Mouse (Mus musculus) T-cell, adult 66 days (primary cell): ENCODE data around the gene Unc13b. TPM values are rescaled to one million over a fixed set of nuclear protein-coding genes. Genes with fewer than 3 reads are reported as not detected.

Experiments used
- total RNA-seq, 2 experiments: library from RNA; stranded (reverse); gene quantifications; 3 replicates in 1 of 2; 4 replicates in 1 of 2; pipeline ENCODE4 v1.2.4; 2023

Unc13b gene
- under 1 TPM; 0.23 to 0.44 TPM for total RNA-seq

GRCm38 (mm10) chr4:43058753-43059654 lies at the start of gene Unc13b:
TSS of gene Unc13b (plus strand) at chr4:43058953.

GRCm38 (mm10) chr4:43010161-43011038 lies 48.4 kb upstream of the Unc13b start, which contains the start of gene Fancg:
TSS of gene Fancg (minus strand) at chr4:43010506.

GRCm38 (mm10) chr4:43025084-43025960 lies 33.4 kb upstream of the Unc13b start, which contains the start of gene Pigo:
TSS of gene Pigo (minus strand) at chr4:43025819.

GRCm38 (mm10) chr4:43031237-43031995 lies 27.3 kb upstream of the Unc13b start, which contains the start of gene Stoml2:
TSS of gene Stoml2 (minus strand) at chr4:43031710.

GRCm38 (mm10) chr4:43045659-43046302 lies 13.0 kb upstream of the Unc13b start, which contains the start of gene Fam214b:
TSS of gene Fam214b (minus strand) at chr4:43046220.

GRCm38 (mm10) chr4:43266623-43267322 lies 208.0 kb downstream of the Unc13b start, which contains the start of gene Atp8b5:
TSS of gene Atp8b5 (plus strand) at chr4:43267159.

Other genes starting within 250 kb of the Unc13b start
- not detected for gene Fam205a1, start 205.1 kb upstream of the Unc13b start, total RNA-seq
- gene Gm12394, start 202.2 kb upstream of the Unc13b start, total RNA-seq: not detected
- not detected for gene Fam205c, start 184.7 kb upstream of the Unc13b start, total RNA-seq
- gene Phf24, start 142.3 kb upstream of the Unc13b start, total RNA-seq: not detected
- 10 to 100 TPM; 17.1 to 21.3 TPM for gene Dnajb5, start 109.1 kb upstream of the Unc13b start, total RNA-seq
- not detected for gene 1700022I11Rik, start 89.3 kb upstream of the Unc13b start, total RNA-seq
- 100 to 1,000 TPM; 120 to 126 TPM for gene Vcp, start 58.4 kb upstream of the Unc13b start, total RNA-seq
- gene Fancg, start 48.4 kb upstream of the Unc13b start, total RNA-seq: 10 to 100 TPM; 23.4 to 30.5 TPM
- 10 to 100 TPM; 38.6 to 40.8 TPM for gene Pigo, start 33.1 kb upstream of the Unc13b start, total RNA-seq
- gene Stoml2, start 27.2 kb upstream of the Unc13b start, total RNA-seq: 10 to 100 TPM; 59.1 to 72.4 TPM
- 1 to 10 TPM; 5.9 to 8.2 TPM for gene Fam214b, start 12.7 kb upstream of the Unc13b start, total RNA-seq
- not detected for gene Atp8b5, start 208.2 kb downstream of the Unc13b start, total RNA-seq